Comparison of ENCODE assay signal across 8 mouse cellular contexts in genomic region chr2:116065057-116065456, GRCm38 (mm10). TPM values are rescaled to one million over a fixed set of nuclear protein-coding genes. Genes with fewer than 3 reads are reported as not detected.
DNase-seq lines count a peak whose midpoint lies in the region; ATAC-seq lines count a peak whose summit lies in the region.

No protein-coding gene starts in this region.

- H3K4me3 ChIP-seq in forebrain, embryonic 15.5 days: peak overlapping the region; percentile 79
- H3K4me3 ChIP-seq in neural tube, embryonic 12.5 days: peak overlapping the region; percentile 82

- DNase-seq in 416B (ENCODE audit: low read depth) (peak; percentile 67), ZHBTc4 (ENCODE audit: low read depth, low spot score) (peak; percentile 20)
- peak; percentile 61 to 62 for DNase-seq in kidney, postnatal 25 days
- no peak for DNase-seq in B cell, adult 2 months
- no peak for DNase-seq in spleen, postnatal 10 days (ENCODE audit: low spot score in 2 of 2)
- no peak for DNase-seq in urinary bladder, postnatal 36 days (ENCODE audit: low spot score in 2 of 2)

- H3K4me2 ChIP-seq in forebrain, embryonic 15.5 days (replicated peaks): peak overlapping the region; percentile 78
- H3K4me2 ChIP-seq in neural tube, embryonic 12.5 days (replicated peaks): peak overlapping the region; percentile 87

- H3K9ac ChIP-seq in forebrain, embryonic 15.5 days (replicated peaks): peak overlapping the region; percentile 95
- peak overlapping the region; percentile 97 for H3K9ac ChIP-seq in neural tube, embryonic 12.5 days

- H3K27me3 ChIP-seq in forebrain, embryonic 15.5 days: no peaks in the 10 kb centered on the region
- H3K27me3 ChIP-seq in neural tube, embryonic 12.5 days (replicated peaks): no peaks in the 10 kb centered on the region

- ATAC-seq in forebrain, embryonic 15.5 days (replicated peaks): no peak
- ATAC-seq in neural tube, embryonic 12.5 days (ENCODE audit: low FRiP score, low read depth): no peak

- peaks cover 12% of the 10 kb centered on the region; the same call in 1 of the 2 replicates for H3K4me1 ChIP-seq in forebrain, embryonic 15.5 days
- H3K4me1 ChIP-seq in neural tube, embryonic 12.5 days: peaks cover 10% of the 10 kb centered on the region

- whole genome bisulfite sequencing in forebrain, embryonic 15.5 days: 2% methylated on average over 10 of the region's 10 CpGs
- 0% methylated on average over 9 of the region's 10 CpGs for WGBS in neural tube, embryonic 12.5 days

- H3K36me3 ChIP-seq in forebrain, embryonic 15.5 days: no peaks in the 10 kb centered on the region
- H3K36me3 ChIP-seq in neural tube, embryonic 12.5 days: peaks cover 7% of the 10 kb centered on the region; the same call in 1 of the 2 replicates

- peak overlapping the region; percentile 99 for H3K27ac ChIP-seq in forebrain, embryonic 15.5 days (replicated peaks)
- H3K27ac ChIP-seq in neural tube, embryonic 12.5 days: peak overlapping the region; percentile 98

- no peaks in the 10 kb centered on the region for H3K9me3 ChIP-seq in forebrain, embryonic 15.5 days
- no peaks in the 10 kb centered on the region for H3K9me3 ChIP-seq in neural tube, embryonic 12.5 days

RNA-seq across cellular contexts. Expression of gene Meis2, which starts 0.6 kb away (rescaled TPM):
- 155 and 167 TPM in 2 replicates for polyA plus RNA-seq in forebrain, embryonic 15.5 days (2015; fragmentation: Nextera tagmentation; extraction: Ambion mirVana)
- polyA plus RNA-seq in neural tube, embryonic 12.5 days (2016; fragmentation: Nextera tagmentation; extraction: Ambion mirVana): 108 and 120 TPM in 2 replicates

Comparison
In these comparisons a context has a peak if more than half of its experiments do, and no peak if none do; other contexts are left out.
1. DNase-seq: peak in 416B (single experiment), ZHBTc4 (single experiment) and kidney, postnatal 25 days (2 of 2); none in B cell, adult 2 months (0 of 2), spleen, postnatal 10 days (0 of 2) and urinary bladder, postnatal 36 days (0 of 2).